Mouse (Mus musculus): ENCODE results near the gene Mcm2. TPM values are rescaled to one million over a fixed set of nuclear protein-coding genes. Genes with fewer than 3 reads are reported as not detected.

The Mcm2 gene
- polyA plus RNA-seq, 1 experiment = 10.2 TPM

DNA sequence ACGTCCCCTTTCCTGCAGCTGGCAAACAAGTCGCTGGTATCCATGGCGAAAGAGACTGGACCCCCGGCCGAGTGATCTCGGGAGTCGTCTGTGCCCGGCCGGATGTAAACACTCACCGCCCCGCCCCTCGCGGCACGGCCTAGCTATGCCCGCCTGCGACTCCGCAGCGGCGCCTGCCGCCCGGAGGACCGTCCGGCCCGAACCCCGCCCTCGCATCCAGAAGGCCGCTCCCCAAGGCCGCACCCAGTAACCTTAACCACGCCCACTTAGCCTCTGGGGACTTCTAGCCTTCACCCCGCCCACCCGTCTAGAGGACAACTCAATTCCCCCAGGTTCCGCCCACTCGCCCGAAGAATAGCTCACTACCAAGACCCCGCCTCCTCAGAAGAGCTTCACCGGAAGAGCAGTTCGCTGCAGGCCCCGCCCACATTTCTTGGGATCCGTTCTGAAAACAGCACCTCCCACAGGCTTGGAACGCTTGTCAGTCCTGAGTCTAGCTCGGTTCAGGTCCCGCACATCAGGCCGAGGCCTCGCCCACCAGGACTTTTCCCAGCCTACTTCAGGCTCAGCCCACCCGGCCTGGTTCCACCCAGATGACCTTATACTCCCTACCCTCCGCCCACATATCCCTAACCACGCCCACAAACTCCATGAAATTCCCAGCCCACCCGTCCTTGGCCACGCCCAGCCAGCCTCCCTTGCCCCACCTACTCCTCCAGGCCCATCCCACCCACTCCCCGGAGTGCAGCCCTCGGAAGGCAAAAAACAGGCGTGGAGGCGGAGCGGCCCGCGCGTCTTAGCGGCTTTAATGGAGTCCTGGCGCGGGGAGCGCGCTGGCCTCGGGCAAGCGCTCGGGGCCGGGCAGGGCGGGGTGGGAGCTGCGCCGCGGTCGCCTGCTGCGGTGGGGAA, 56.5 kb downstream of the Mcm2 start, which contains the start of gene Abtb1:
Abtb1 (minus strand) TSS at position 204 of the 909 bp plus-strand sequence.
- H3K27me3 ChIP-seq (replicated peaks; ENCODE audit: control insufficient read depth, insufficient read depth, low read length) = no peaks in the 10 kb centered on the region
- no peaks in the 10 kb centered on the region for H3K36me3 ChIP-seq (ENCODE audit: control insufficient read depth, insufficient read depth, low read length)
- peak within 1 kb of the TSS; percentile 93 for H3K4me3 ChIP-seq (ENCODE audit: insufficient read depth, low read depth, low read length)
- peak; percentile 100 for DNase-seq
- TF ChIP-seq POLR2A (IDR thresholded peaks at IDR 0.05; ENCODE audit: low read depth, low read length) (no peak), CTCF (conservative IDR thresholded peaks at IDR 0.05; ENCODE audit: insufficient read depth, insufficient read length, low read depth, low read length) (peak; percentile 51; the same call in 1 of the 2 replicates)
- H3K27ac ChIP-seq (ENCODE audit: insufficient read depth, low read depth, low read length) = peak within 1 kb of the TSS; percentile 81
- 1% methylated on average over 71 of the region's 72 CpGs for WGBS
- peaks cover 11% of the 10 kb centered on the region for H3K4me1 ChIP-seq (ENCODE audit: control insufficient read depth, insufficient read depth, low read length)

DNA sequence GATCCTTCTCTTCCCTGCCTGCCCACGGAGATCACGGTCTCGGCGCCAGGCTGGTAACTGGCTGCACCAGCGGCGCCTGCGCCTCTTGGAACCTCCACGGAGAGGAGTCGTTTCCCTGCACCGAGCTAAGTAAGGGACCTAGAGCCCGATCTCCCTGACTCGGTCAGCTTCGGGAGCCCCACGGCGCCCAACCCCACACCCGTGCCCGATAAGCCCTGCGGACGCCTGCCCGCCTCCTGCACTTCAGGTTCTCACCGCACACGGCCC, 57.1 kb downstream of the Mcm2 start:
- H3K4me3 ChIP-seq (ENCODE audit: insufficient read depth, low read depth, low read length) = peak overlapping the region; percentile 93
- WGBS = 1% methylated on average over 22 of the region's 22 CpGs
- H3K4me1 ChIP-seq (ENCODE audit: control insufficient read depth, insufficient read depth, low read length) = peaks cover 11% of the 10 kb centered on the region
- H3K27me3 ChIP-seq (replicated peaks; ENCODE audit: control insufficient read depth, insufficient read depth, low read length) = no peaks in the 10 kb centered on the region
- no peaks in the 10 kb centered on the region for H3K36me3 ChIP-seq (ENCODE audit: control insufficient read depth, insufficient read depth, low read length)
- peak overlapping the region; percentile 81 for H3K27ac ChIP-seq (ENCODE audit: insufficient read depth, low read depth, low read length)
- DNase-seq = no peak
- TF ChIP-seq POLR2A (IDR thresholded peaks at IDR 0.05; ENCODE audit: low read depth, low read length) (no peak), CTCF (conservative IDR thresholded peaks at IDR 0.05; ENCODE audit: insufficient read depth, insufficient read length, low read depth, low read length) (no peak)

DNA sequence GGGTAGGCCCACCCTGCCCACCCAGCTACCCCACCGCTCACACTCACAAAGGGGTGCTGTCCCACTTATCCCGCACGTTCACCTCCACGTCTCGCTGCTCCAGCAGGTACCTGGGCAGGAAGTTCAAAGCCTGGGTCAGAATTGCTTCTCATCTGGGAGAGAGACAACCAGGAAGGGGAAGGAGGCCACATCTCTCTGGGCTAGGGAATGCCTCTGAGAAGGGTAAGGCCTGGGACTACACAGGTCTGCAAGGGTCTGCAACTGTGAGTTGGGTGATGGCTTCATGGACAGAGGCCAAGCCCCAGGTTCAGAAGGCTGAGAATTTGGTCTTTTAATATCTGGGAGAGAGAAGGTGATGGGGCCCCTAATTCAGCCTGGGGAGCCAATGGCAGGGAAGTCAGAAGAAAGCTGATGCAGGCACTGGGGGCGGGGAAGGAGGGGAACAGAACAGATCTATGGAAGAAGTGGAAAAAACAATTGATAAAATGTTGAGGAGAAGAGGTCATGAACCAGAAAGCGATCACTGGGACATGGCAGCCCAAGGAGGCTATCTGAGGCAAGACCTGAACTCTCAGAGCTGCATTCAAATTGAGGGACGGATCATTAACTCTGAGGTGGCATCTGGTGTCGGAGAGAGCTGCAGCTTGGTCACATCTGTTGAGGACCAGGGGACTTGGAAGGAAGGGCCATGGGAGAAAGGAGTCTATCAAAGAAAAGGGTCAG, 57.6 kb downstream of the Mcm2 start:
- Histone ChIP-seq H3K4me1 (ENCODE audit: control insufficient read depth, insufficient read depth, low read length) (peaks cover 11% of the 10 kb centered on the region), H3K36me3 (ENCODE audit: control insufficient read depth, insufficient read depth, low read length) (no peaks in the 10 kb centered on the region), H3K4me3 (ENCODE audit: insufficient read depth, low read depth, low read length) (peak overlapping the region; percentile 93), H3K27me3 (replicated peaks; ENCODE audit: control insufficient read depth, insufficient read depth, low read length) (no peaks in the 10 kb centered on the region), H3K27ac (ENCODE audit: insufficient read depth, low read depth, low read length) (peak overlapping the region; percentile 81; the same call in 1 of the 2 replicates)
- 48% methylated on average over 9 of the region's 9 CpGs for WGBS
- TF ChIP-seq CTCF (conservative IDR thresholded peaks at IDR 0.05; ENCODE audit: insufficient read depth, insufficient read length, low read depth, low read length) = no peak
- no peak for TF ChIP-seq POLR2A (IDR thresholded peaks at IDR 0.05; ENCODE audit: low read depth, low read length)
- DNase-seq = no peak

DNA sequence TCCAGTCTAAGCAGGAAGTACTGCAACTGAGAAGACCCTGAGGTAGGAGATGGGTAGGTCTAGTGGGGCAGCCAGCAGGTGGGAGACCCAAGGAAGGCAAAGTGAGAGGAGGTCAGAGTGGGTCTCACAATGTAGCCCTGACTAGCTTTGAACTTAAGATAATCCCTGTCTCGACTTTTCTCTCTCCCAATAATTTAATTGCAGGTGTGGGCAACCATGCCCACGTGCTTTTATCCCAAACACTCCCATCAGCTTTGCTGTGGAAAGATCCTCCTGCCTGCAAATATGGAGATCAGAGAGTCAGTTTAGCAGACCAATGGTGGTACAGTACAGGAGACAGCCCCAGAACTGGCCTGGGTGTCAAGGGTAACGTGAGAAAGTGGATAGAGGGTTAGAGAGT, 58.4 kb downstream of the Mcm2 start:
- H3K4me3 ChIP-seq (ENCODE audit: insufficient read depth, low read depth, low read length) = no peak overlapping the region
- TF ChIP-seq CTCF (conservative IDR thresholded peaks at IDR 0.05; ENCODE audit: insufficient read depth, insufficient read length, low read depth, low read length) (no peak), POLR2A (IDR thresholded peaks at IDR 0.05; ENCODE audit: low read depth, low read length) (no peak)
- H3K4me1 ChIP-seq (ENCODE audit: control insufficient read depth, insufficient read depth, low read length) = peaks cover 11% of the 10 kb centered on the region
- H3K27me3 ChIP-seq (replicated peaks; ENCODE audit: control insufficient read depth, insufficient read depth, low read length) = no peaks in the 10 kb centered on the region
- H3K36me3 ChIP-seq (ENCODE audit: control insufficient read depth, insufficient read depth, low read length) = no peaks in the 10 kb centered on the region
- no peak overlapping the region for H3K27ac ChIP-seq (ENCODE audit: insufficient read depth, low read depth, low read length)
- DNase-seq = no peak
- WGBS = 74% methylated on average over 3 of the region's 3 CpGs

DNA sequence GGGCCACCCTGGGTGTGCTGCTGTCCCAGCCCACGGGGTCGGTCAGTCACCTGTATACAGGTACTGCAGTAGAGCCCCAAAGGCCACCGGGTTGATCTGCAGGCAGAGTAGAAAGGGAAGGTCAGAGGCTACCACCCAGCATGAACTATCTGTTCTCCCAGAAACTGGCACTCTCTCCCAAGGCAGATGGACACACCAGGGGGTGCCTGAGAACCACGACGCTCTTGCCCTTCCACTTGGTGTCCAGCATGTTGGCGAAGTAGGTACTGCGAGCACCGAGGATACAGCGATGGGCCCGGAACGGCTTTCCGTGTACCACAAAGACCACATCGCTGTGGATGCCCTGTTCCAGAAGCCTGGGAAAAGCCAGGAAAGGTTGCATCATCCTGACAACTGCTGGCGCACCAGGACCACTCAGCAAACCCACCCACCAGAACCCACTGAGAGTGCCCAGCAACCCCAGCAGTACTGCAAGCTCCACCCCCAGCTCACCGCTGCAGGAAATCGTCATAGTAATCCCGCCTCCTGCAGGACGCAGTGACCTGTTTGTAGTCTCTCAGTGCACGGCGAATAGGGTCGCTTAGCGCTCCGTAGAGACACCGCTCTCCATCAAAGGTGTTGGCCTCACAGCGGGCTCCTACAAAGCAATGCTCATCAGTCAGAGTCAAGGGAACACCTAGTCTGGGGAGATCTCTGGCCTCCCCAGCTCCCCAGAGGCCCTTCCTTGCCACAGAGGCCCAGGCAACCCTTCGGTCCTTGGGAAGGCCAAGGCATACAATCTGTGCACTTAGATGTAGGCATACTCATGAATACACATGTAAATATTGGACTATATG, 59.2 kb downstream of the Mcm2 start:
- peaks cover 11% of the 10 kb centered on the region for H3K4me1 ChIP-seq (ENCODE audit: control insufficient read depth, insufficient read depth, low read length)
- 87% methylated on average over 26 of the region's 26 CpGs for WGBS
- H3K27me3 ChIP-seq (replicated peaks; ENCODE audit: control insufficient read depth, insufficient read depth, low read length) = no peaks in the 10 kb centered on the region
- no peak overlapping the region for H3K27ac ChIP-seq (ENCODE audit: insufficient read depth, low read depth, low read length)
- DNase-seq = no peak
- H3K36me3 ChIP-seq (ENCODE audit: control insufficient read depth, insufficient read depth, low read length) = no peaks in the 10 kb centered on the region
- no peak overlapping the region for H3K4me3 ChIP-seq (ENCODE audit: insufficient read depth, low read depth, low read length)
- no peak for TF ChIP-seq CTCF (conservative IDR thresholded peaks at IDR 0.05; ENCODE audit: insufficient read depth, insufficient read length, low read depth, low read length)
- TF ChIP-seq POLR2A (IDR thresholded peaks at IDR 0.05; ENCODE audit: low read depth, low read length) = no peak

DNA sequence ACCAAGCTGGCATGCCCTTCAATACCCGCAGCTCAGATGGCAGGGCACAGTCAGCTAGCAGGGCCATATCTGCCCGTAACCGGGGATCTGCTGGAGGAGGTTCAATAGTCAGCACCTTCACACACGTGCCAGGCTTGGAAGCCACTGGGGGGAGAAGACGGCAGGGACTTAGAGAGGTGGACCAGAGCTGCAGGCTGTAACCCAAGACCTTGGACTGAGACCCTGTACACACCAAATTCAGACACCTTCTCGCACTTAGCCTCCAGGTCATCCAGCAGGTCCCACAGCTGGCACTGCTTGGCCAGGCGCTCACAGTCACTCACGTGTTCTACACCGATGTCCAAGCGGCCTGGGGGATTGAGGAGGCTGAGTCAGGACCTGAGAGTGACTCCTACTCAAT, 60.0 kb downstream of the Mcm2 start:
- TF ChIP-seq CTCF (conservative IDR thresholded peaks at IDR 0.05; ENCODE audit: insufficient read depth, insufficient read length, low read depth, low read length) (no peak), POLR2A (IDR thresholded peaks at IDR 0.05; ENCODE audit: low read depth, low read length) (no peak)

More for the DNA sequence above, 60.0 kb downstream of the Mcm2 start:
- no peak overlapping the region for H3K4me3 ChIP-seq (ENCODE audit: insufficient read depth, low read depth, low read length)
- H3K36me3 ChIP-seq (ENCODE audit: control insufficient read depth, insufficient read depth, low read length) = no peaks in the 10 kb centered on the region
- H3K27me3 ChIP-seq (replicated peaks; ENCODE audit: control insufficient read depth, insufficient read depth, low read length) = no peaks in the 10 kb centered on the region
- H3K4me1 ChIP-seq (ENCODE audit: control insufficient read depth, insufficient read depth, low read length) = peaks cover 13% of the 10 kb centered on the region
- DNase-seq = no peak
- WGBS = 90% methylated on average over 10 of the region's 10 CpGs
- no peak overlapping the region for H3K27ac ChIP-seq (ENCODE audit: insufficient read depth, low read depth, low read length)
